Mouse (Mus musculus) liver, adult 2 months (tissue): Measurements from ENCODE around the gene Gpr3.

Experiments
- CTCF ChIP-seq: fragments of 200-500 bp; IDR thresholded peaks from 2 replicates; pipeline ENCODE4 v1.5.1; 2011; ENCODE audit warnings: low read depth, low read length, control low read depth
- POLR2A ChIP-seq: fragments of 200-500 bp; IDR thresholded peaks from 2 replicates; pipeline ENCODE4 v1.6.1; 2011; ENCODE audit warnings: low read length, control low read depth; ENCODE audit not compliant: insufficient read depth; ENCODE audit errors: extremely low read depth

DNA sequence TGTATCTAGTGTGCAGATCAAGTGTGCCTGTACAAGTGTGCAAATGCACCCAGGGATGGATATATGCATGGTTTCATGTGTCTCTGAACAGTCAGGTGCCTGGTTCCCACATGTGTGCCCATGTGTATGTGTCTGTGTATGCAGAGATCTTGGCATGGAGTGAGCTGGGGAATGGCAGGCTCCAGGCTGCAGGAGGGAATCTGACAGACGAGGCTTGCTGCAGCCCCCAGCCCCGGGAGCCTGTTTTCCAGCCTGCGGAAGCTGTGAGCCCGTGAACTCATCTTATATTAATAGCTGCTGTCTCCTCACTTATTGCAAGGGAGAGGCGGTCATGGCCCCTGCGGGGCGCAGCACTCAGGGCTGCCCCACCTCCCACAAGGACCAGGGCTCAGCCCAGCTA, 8.0 kb downstream of the Gpr3 start:
- no peak for TF ChIP-seq POLR2A
- TF ChIP-seq CTCF: no peak
